Mouse (Mus musculus): ENCODE measurements around the gene Id3. TPM values are rescaled to one million over a fixed set of nuclear protein-coding genes. Genes with fewer than 3 reads are reported as not detected.

Id3 gene
- polyA plus RNA-seq, 1 experiment from 2014 or later, result 330 TPM

DNA sequence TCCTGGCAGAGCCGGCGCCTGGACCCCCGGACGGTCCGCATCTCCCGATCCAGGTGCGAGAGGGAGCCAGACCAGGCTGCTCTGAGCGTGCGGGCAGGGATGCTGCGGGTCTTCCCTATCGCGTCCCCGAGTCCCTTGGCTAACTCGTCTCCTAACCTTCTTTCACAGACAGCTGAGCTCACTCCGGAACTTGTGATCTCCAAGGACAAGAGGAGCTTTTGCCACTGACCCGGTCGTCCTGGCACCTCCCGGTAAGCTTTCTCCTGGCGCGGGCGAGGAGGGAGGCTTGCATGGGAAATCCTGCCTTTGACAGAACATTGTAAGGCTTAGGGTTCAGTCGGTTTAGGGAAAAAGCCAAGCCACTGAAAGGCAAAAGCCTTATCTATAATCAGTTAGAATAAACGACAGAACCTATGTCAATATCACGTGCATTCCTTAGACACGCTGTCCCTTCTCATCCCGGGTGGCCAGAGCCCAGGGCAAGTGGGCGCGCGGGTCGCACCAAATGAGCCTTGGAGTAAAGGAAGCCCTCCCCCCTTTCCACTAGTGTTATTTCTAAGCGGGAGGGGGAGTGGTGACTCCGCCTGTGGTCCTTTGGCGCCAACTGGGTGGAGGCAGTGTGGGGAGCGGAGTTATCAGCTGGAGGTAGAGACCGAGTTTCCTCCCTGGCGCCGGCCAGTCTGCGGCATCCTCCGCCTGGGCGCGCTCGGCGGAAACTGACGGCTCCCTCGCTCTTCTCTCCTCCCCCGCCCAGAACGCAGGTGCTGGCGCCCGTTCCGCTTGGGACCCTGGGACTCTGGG is 1.0 kb downstream of the Id3 start:
- Histone ChIP-seq H3K9me3 (no peaks in the 10 kb centered on the region), H3K36me3 (no peaks in the 10 kb centered on the region), H3K9ac (peak overlapping the region; percentile 85), H3K27ac (peak overlapping the region; percentile 69), H3K4me2 (replicated peaks) (peak overlapping the region; percentile 84), H3K4me3 (peak overlapping the region; percentile 73), H3K4me1 (peaks cover 77% of the 10 kb centered on the region), H3K27me3 (replicated peaks) (0 out of 2 replicates have a peak, but pooled peaks cover 7% of the 10 kb centered on the region)
- ATAC-seq (ENCODE audit: low FRiP score, low read depth), result no peak
- WGBS, result under 1% methylated on average over 50 of the region's 50 CpGs

GRCm38 (mm10) chr4:136144927-136145292 is 1.6 kb downstream of the Id3 start:
- 1% methylated on average over 11 of the region's 11 CpGs for WGBS
- H3K4me1 ChIP-seq, result peaks cover 72% of the 10 kb centered on the region

DNA sequence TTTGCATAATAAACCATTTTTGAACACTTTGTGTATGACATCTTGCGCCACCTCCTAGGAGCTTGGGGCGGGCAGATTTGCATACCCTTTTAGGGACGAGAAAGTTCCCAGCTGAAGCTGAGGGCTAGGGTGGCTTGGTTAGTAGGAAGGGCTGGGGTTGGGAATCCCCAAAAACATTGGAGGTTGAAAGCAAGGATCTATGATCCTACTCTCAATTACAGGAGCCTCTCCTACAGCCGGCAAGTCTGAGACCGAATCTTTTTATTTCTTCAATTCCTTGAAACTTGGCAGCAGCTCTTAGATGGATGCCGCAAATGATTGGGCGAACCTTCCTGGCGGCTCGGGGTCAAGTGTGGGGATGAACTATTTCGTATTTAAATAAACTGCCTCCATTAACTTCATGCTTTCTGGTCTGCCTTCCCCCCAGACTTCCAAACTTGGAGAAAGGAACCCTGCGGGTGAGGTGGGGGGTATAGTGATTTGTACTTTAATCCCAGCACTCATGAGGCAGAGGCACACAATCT is 2.1 kb downstream of the Id3 start:
- H3K4me2 ChIP-seq (replicated peaks), result peak overlapping the region; percentile 84
- peaks cover 74% of the 10 kb centered on the region for H3K4me1 ChIP-seq
- no peak overlapping the region for H3K27ac ChIP-seq
- H3K36me3 ChIP-seq, result no peaks in the 10 kb centered on the region
- ATAC-seq (ENCODE audit: low FRiP score, low read depth), result no peak
- 0 out of 2 replicates have a peak, but pooled peaks cover 7% of the 10 kb centered on the region for H3K27me3 ChIP-seq (replicated peaks)
- H3K9me3 ChIP-seq, result no peaks in the 10 kb centered on the region
- H3K4me3 ChIP-seq, result peak overlapping the region; percentile 73
- peak overlapping the region; percentile 85 for H3K9ac ChIP-seq
- WGBS, result 9% methylated on average over 11 of the region's 11 CpGs

More at GRCm38 (mm10) chr4:136144927-136145292, 1.6 kb downstream of the Id3 start:
- Histone ChIP-seq H3K9me3 (no peaks in the 10 kb centered on the region), H3K4me2 (replicated peaks) (peak overlapping the region; percentile 84), H3K27ac (peak overlapping the region; percentile 69), H3K36me3 (no peaks in the 10 kb centered on the region), H3K27me3 (replicated peaks) (0 out of 2 replicates have a peak, but pooled peaks cover 7% of the 10 kb centered on the region), H3K9ac (peak overlapping the region; percentile 85), H3K4me3 (peak overlapping the region; percentile 73)
- ATAC-seq (ENCODE audit: low FRiP score, low read depth), result no peak

GRCm38 (mm10) chr4:136145991-136146711 is 2.9 kb downstream of the Id3 start:
- ATAC-seq (ENCODE audit: low FRiP score, low read depth), result no peak
- Histone ChIP-seq H3K4me1 (peaks cover 70% of the 10 kb centered on the region), H3K4me3 (peak overlapping the region; percentile 73; the same call in 1 of the 2 replicates), H3K27me3 (replicated peaks) (0 out of 2 replicates have a peak, but pooled peaks cover 7% of the 10 kb centered on the region), H3K9ac (peak overlapping the region; percentile 85; the same call in 1 of the 2 replicates), H3K27ac (no peak overlapping the region), H3K9me3 (no peaks in the 10 kb centered on the region), H3K4me2 (replicated peaks) (peak overlapping the region; percentile 84), H3K36me3 (no peaks in the 10 kb centered on the region)
- 14% methylated on average over 7 of the region's 7 CpGs for WGBS

- Histone ChIP-seq H3K4me1 (peaks cover 64% of the 10 kb centered on the region), H3K36me3 (no peaks in the 10 kb centered on the region), H3K27me3 (replicated peaks) (0 out of 2 replicates have a peak, but pooled peaks cover 7% of the 10 kb centered on the region), H3K27ac (no peak overlapping the region), H3K9ac (no peak overlapping the region), H3K9me3 (no peaks in the 10 kb centered on the region), H3K4me2 (replicated peaks) (peak overlapping the region; percentile 84), H3K4me3 (no peak overlapping the region)
- WGBS, result 4% methylated on average over 6 of the region's 6 CpGs
- ATAC-seq (ENCODE audit: low FRiP score, low read depth), result no peak
Observed at GRCm38 (mm10) chr4:136146712-136147154, 3.4 kb downstream of the Id3 start.

DNA sequence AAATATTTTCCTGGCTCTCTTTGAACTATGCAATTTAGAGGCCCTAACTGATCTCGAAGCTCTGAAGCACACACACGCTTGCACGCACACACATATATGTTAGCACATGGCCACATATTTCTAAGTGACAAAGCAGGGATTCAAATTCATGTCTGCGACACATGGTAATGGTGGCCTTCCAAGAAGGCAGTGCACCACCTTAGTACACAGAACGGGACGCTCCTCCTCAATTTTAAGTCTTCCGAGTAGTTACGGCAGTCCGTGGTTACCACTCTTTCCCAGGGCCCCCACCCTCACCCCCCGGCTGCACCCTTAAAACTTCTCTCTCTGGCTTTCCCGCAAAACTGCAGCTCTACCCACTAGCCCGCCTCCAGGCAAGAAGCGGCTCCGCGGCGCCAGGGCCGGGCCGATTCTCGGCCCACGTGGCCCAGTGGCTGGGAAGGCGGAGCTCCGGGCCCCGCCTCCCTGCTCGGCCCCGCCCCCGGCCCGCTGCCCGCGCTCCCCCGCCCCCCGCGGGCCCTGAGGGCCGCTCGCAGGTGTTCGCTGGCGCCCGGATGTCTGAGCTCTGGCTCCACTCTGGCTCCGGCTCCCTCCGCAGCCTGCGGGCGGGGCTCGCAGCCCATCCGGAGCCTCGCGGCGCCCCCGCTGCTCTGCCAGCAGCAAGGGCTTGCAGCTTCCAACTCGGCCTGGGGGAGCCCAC is 4.3 kb downstream of the Id3 start:
- no peak overlapping the region for H3K27ac ChIP-seq
- H3K27me3 ChIP-seq (replicated peaks), result 0 out of 2 replicates have a peak, but pooled peaks cover 7% of the 10 kb centered on the region
- H3K9me3 ChIP-seq, result no peaks in the 10 kb centered on the region
- peak; percentile 65 for ATAC-seq (ENCODE audit: low FRiP score, low read depth)
- H3K4me1 ChIP-seq, result peaks cover 56% of the 10 kb centered on the region
- no peaks in the 10 kb centered on the region for H3K36me3 ChIP-seq
- WGBS, result 1% methylated on average over 48 of the region's 48 CpGs
- H3K4me3 ChIP-seq, result peak overlapping the region; percentile 36
- peak overlapping the region; percentile 69 for H3K4me2 ChIP-seq (replicated peaks)
- peak overlapping the region; percentile 44 for H3K9ac ChIP-seq

GRCm38 (mm10) chr4:136148342-136149044 is 5.2 kb downstream of the Id3 start:
- no peak; the same call in 1 of the 2 replicates for ATAC-seq (ENCODE audit: low FRiP score, low read depth)

DNA sequence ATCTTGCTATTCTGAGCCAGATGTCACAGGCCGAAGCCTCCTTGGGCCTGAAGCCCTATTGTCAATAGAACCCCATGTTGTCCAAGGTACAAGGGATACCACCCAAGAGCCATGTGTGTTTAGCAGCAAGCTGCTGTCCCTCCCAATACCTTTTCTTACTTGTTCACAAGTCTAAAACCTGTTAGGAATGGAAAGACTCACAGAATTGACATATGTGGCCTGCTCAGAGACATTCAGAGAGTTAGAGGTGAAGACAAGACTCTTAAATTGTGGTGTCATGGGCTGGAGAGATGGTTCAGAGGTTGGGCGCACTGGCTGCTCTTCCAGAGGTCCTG is 5.7 kb downstream of the Id3 start:
- WGBS, result 80% methylated on average over 2 of the region's 2 CpGs
- no peak overlapping the region for H3K27ac ChIP-seq
- no peaks in the 10 kb centered on the region for H3K36me3 ChIP-seq
- no peaks in the 10 kb centered on the region for H3K9me3 ChIP-seq
- peaks cover 49% of the 10 kb centered on the region for H3K4me1 ChIP-seq
- no peak overlapping the region for H3K4me3 ChIP-seq
- H3K4me2 ChIP-seq (replicated peaks), result 0 out of 2 replicates have a peak overlapping the region, but pooled peaks have one; percentile 69
- H3K27me3 ChIP-seq (replicated peaks), result 0 out of 2 replicates have a peak, but pooled peaks cover 7% of the 10 kb centered on the region
- no peak for ATAC-seq (ENCODE audit: low FRiP score, low read depth)
- H3K9ac ChIP-seq, result no peak overlapping the region

More at GRCm38 (mm10) chr4:136148342-136149044, 5.2 kb downstream of the Id3 start:
- Histone ChIP-seq H3K36me3 (no peaks in the 10 kb centered on the region), H3K4me3 (peak overlapping the region; percentile 36; the same call in 1 of the 2 replicates), H3K9me3 (no peaks in the 10 kb centered on the region), H3K4me1 (peaks cover 49% of the 10 kb centered on the region), H3K4me2 (replicated peaks) (peak overlapping the region; percentile 69), H3K9ac (peak overlapping the region; percentile 44; the same call in 1 of the 2 replicates), H3K27me3 (replicated peaks) (0 out of 2 replicates have a peak, but pooled peaks cover 7% of the 10 kb centered on the region), H3K27ac (peak overlapping the region; percentile 8)
- 6% methylated on average over 31 of the region's 31 CpGs for WGBS

- H3K4me2 ChIP-seq (replicated peaks), result no peak overlapping the region
- no peak for ATAC-seq (ENCODE audit: low FRiP score, low read depth)
- H3K9ac ChIP-seq, result no peak overlapping the region
- peaks cover 46% of the 10 kb centered on the region for H3K4me1 ChIP-seq
- H3K36me3 ChIP-seq, result no peaks in the 10 kb centered on the region
- 40% methylated on average over 3 of the region's 3 CpGs for WGBS
- H3K27me3 ChIP-seq (replicated peaks), result 0 out of 2 replicates have a peak, but pooled peaks cover 7% of the 10 kb centered on the region
- H3K9me3 ChIP-seq, result no peaks in the 10 kb centered on the region
- no peak overlapping the region for H3K4me3 ChIP-seq
- H3K27ac ChIP-seq, result no peak overlapping the region
Observed at GRCm38 (mm10) chr4:136149734-136150133, 6.4 kb downstream of the Id3 start.

DNA sequence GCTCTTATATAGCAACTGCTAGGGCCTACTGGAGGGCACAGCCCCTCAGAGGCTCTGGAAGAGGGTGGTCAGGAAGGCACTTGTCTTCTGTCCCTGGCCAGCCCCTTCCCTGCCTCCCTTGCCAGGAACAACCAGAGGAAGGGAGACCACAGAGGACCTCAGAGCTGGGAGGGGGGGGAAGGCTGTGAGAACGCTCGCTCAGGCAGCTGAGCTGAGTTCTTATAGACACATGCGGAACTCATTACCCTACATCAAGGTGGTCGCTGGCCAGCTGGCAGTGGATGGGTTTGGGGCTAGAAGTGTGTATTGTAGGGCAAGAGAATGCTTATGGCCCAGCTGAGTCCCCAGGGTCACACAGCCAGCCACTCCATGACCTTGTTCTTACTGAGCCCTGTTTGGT is 7.3 kb downstream of the Id3 start:
- WGBS, result 63% methylated on average over 4 of the region's 4 CpGs
- Histone ChIP-seq H3K27me3 (replicated peaks) (0 out of 2 replicates have a peak, but pooled peaks cover 6% of the 10 kb centered on the region), H3K4me2 (replicated peaks) (no peak overlapping the region), H3K27ac (no peak overlapping the region), H3K36me3 (no peaks in the 10 kb centered on the region), H3K9me3 (no peaks in the 10 kb centered on the region), H3K9ac (no peak overlapping the region), H3K4me3 (no peak overlapping the region), H3K4me1 (peaks cover 37% of the 10 kb centered on the region)
- ATAC-seq (ENCODE audit: low FRiP score, low read depth), result no peak

- Histone ChIP-seq H3K4me2 (replicated peaks) (no peak overlapping the region), H3K9me3 (no peaks in the 10 kb centered on the region), H3K27ac (no peak overlapping the region), H3K27me3 (replicated peaks) (no peaks in the 10 kb centered on the region), H3K36me3 (no peaks in the 10 kb centered on the region), H3K9ac (no peak overlapping the region), H3K4me3 (no peak overlapping the region), H3K4me1 (peaks cover 18% of the 10 kb centered on the region)
- ATAC-seq (ENCODE audit: low FRiP score, low read depth), result no peak
- 87% methylated on average over 4 of the region's 4 CpGs for WGBS
Observed at GRCm38 (mm10) chr4:136152821-136153220, 9.5 kb downstream of the Id3 start.
